Mouse (Mus musculus) embryonic facial prominence, embryonic 12.5 days (tissue): ENCODE data around the gene Cpvl. TPM values are rescaled to one million over a fixed set of nuclear protein-coding genes. Genes with fewer than 3 reads are reported as not detected.

ENCODE experiments used
- ATAC-seq: fragments of 200-750 bp; cut with Nextera tagmentation; 2 replicates; pipeline ENCODE4 v1.8.0; 2017; ENCODE audit not compliant: insufficient number of reproducible peaks, insufficient read depth, low FRiP score, low TSS enrichment
- H3K27ac ChIP-seq: fragments of 300-500 bp; sonication (generic); 2 replicates; pipeline ENCODE4 v1.5.1; 2016; ENCODE audit warnings: mild to moderate bottlenecking
- H3K27me3 ChIP-seq: fragments of 300-500 bp; sonication (generic); 2 replicates; pipeline ENCODE4 v1.6.1; 2016; ENCODE audit warnings: mild to moderate bottlenecking, moderate library complexity
- H3K36me3 ChIP-seq: fragments of 300-500 bp; sonication (generic); 2 replicates; pipeline ENCODE4 v1.6.1; 2016; ENCODE audit warnings: mild to moderate bottlenecking
- H3K4me1 ChIP-seq: fragments of 300-500 bp; sonication (generic); 2 replicates; pipeline ENCODE4 v1.6.1; 2016
- H3K4me2 ChIP-seq: fragments of 300-500 bp; sonication (generic); replicated peaks from 2 replicates; pipeline ENCODE4 v1.6.1; 2016; ENCODE audit warnings: mild to moderate bottlenecking, moderate library complexity
- H3K4me3 ChIP-seq: fragments of 300-500 bp; sonication (generic); 2 replicates; pipeline ENCODE4 v1.5.1; 2016; ENCODE audit warnings: mild to moderate bottlenecking
- H3K9ac ChIP-seq: fragments of 300-500 bp; sonication (generic); 2 replicates; pipeline ENCODE4 v1.6.1; 2016; ENCODE audit warnings: mild to moderate bottlenecking, moderate library complexity
- H3K9me3 ChIP-seq: fragments of 300-500 bp; sonication (generic); 2 replicates; pipeline ENCODE4 v1.6.1; 2016; ENCODE audit warnings: mild to moderate bottlenecking, moderate library complexity
- WGBS: fragments of 180-500 bp; shearing (Covaris S2); methylation state at CpG from one replicate; pipeline ENCODE4 v1.1.7; 2016; 5-methylcytosine and 5-hydroxymethylcytosine counted together
- polyA plus RNA-seq: library from polyadenylated mRNA; unstranded; fragments of >200 nt; fragmentation: Nextera tagmentation; extraction: Ambion mirVana; gene quantifications from 2 replicates; pipeline ENCODE4 v1.2.1, GENCODE M21; 2016

Cpvl gene
- polyA plus RNA-seq, 1 experiment from 2014 or later: not detected

GRCm38 (mm10) chr6:53925192-53925591, 53.3 kb downstream of the Cpvl start:
- 48% methylated on average over 8 of the region's 8 CpGs for WGBS
- ATAC-seq: no peak
- Histone ChIP-seq H3K4me1 (no peaks in the 10 kb centered on the region), H3K9me3 (no peaks in the 10 kb centered on the region), H3K9ac (no peak overlapping the region), H3K4me3 (no peak overlapping the region), H3K4me2 (no peak overlapping the region), H3K27ac (no peak overlapping the region), H3K36me3 (no peaks in the 10 kb centered on the region), H3K27me3 (no peaks in the 10 kb centered on the region)

GRCm38 (mm10) chr6:53920041-53920440, 58.4 kb downstream of the Cpvl start:
- Histone ChIP-seq H3K4me3 (no peak overlapping the region), H3K9me3 (no peaks in the 10 kb centered on the region), H3K27ac (no peak overlapping the region), H3K4me2 (no peak overlapping the region), H3K9ac (no peak overlapping the region), H3K27me3 (no peaks in the 10 kb centered on the region), H3K36me3 (no peaks in the 10 kb centered on the region), H3K4me1 (no peaks in the 10 kb centered on the region)
- WGBS: 76% methylated on average over 7 of the region's 7 CpGs
- ATAC-seq: no peak

GRCm38 (mm10) chr6:53917026-53917558, 61.4 kb downstream of the Cpvl start:
- Histone ChIP-seq H3K27ac (no peak overlapping the region), H3K4me2 (no peak overlapping the region), H3K27me3 (no peaks in the 10 kb centered on the region), H3K9ac (no peak overlapping the region), H3K4me3 (no peak overlapping the region), H3K36me3 (no peaks in the 10 kb centered on the region), H3K4me1 (no peaks in the 10 kb centered on the region), H3K9me3 (no peaks in the 10 kb centered on the region)
- 90% methylated on average over 6 of the region's 6 CpGs for WGBS
- ATAC-seq: no peak

- Histone ChIP-seq H3K9me3 (no peaks in the 10 kb centered on the region), H3K27me3 (no peaks in the 10 kb centered on the region), H3K4me1 (no peaks in the 10 kb centered on the region), H3K27ac (no peak overlapping the region), H3K4me3 (no peak overlapping the region), H3K9ac (no peak overlapping the region), H3K4me2 (no peak overlapping the region), H3K36me3 (no peaks in the 10 kb centered on the region)
- ATAC-seq: no peak
- 90% methylated on average over 3 of the region's 3 CpGs for WGBS
Observed at GRCm38 (mm10) chr6:53915347-53915746, 63.1 kb downstream of the Cpvl start.

- no peak overlapping the region for H3K9ac ChIP-seq
- H3K27me3 ChIP-seq: no peaks in the 10 kb centered on the region
- H3K4me3 ChIP-seq: no peak overlapping the region
- no peak overlapping the region for H3K27ac ChIP-seq
- H3K36me3 ChIP-seq: no peaks in the 10 kb centered on the region
- no peaks in the 10 kb centered on the region for H3K9me3 ChIP-seq
- no peak for ATAC-seq
- no peaks in the 10 kb centered on the region; the same call in 1 of the 2 replicates for H3K4me1 ChIP-seq
- 26% methylated on average over 7 of the region's 7 CpGs for WGBS
- no peak overlapping the region for H3K4me2 ChIP-seq
Observed at GRCm38 (mm10) chr6:53913151-53913550, 65.3 kb downstream of the Cpvl start.

GRCm38 (mm10) chr6:53912112-53912782, 66.2 kb downstream of the Cpvl start:
- no peak for ATAC-seq
- Histone ChIP-seq H3K4me3 (no peak overlapping the region), H3K4me1 (no peaks in the 10 kb centered on the region; the same call in 1 of the 2 replicates), H3K36me3 (no peaks in the 10 kb centered on the region), H3K9me3 (no peaks in the 10 kb centered on the region), H3K27me3 (no peaks in the 10 kb centered on the region), H3K27ac (no peak overlapping the region), H3K4me2 (no peak overlapping the region), H3K9ac (no peak overlapping the region)
- 64% methylated on average over 6 of the region's 6 CpGs for WGBS

- Histone ChIP-seq H3K4me3 (no peak overlapping the region), H3K4me2 (no peak overlapping the region), H3K9me3 (no peaks in the 10 kb centered on the region), H3K27me3 (no peaks in the 10 kb centered on the region), H3K4me1 (peaks cover 12% of the 10 kb centered on the region), H3K9ac (no peak overlapping the region), H3K27ac (no peak overlapping the region), H3K36me3 (no peaks in the 10 kb centered on the region)
- no peak for ATAC-seq
- WGBS: 32% methylated on average over 3 of the region's 3 CpGs
Observed at GRCm38 (mm10) chr6:53909986-53910385, 68.5 kb downstream of the Cpvl start.

- Histone ChIP-seq H3K9me3 (no peaks in the 10 kb centered on the region), H3K27me3 (no peaks in the 10 kb centered on the region), H3K4me2 (no peak overlapping the region), H3K4me1 (peaks cover 18% of the 10 kb centered on the region), H3K9ac (no peak overlapping the region), H3K4me3 (no peak overlapping the region), H3K36me3 (no peaks in the 10 kb centered on the region), H3K27ac (no peak overlapping the region)
- WGBS: 48% methylated on average over 2 of the region's 5 CpGs
- ATAC-seq: no peak
Observed at GRCm38 (mm10) chr6:53909446-53909845, 69.0 kb downstream of the Cpvl start.

- Histone ChIP-seq H3K9ac (no peak overlapping the region), H3K4me3 (no peak overlapping the region), H3K4me2 (no peak overlapping the region), H3K27me3 (no peaks in the 10 kb centered on the region), H3K27ac (peak overlapping the region; percentile 50; the same call in 1 of the 2 replicates), H3K4me1 (peaks cover 21% of the 10 kb centered on the region), H3K9me3 (no peaks in the 10 kb centered on the region), H3K36me3 (no peaks in the 10 kb centered on the region)
- no peak for ATAC-seq
- 42% methylated on average over 4 of the region's 4 CpGs for WGBS
Observed at GRCm38 (mm10) chr6:53906871-53907270, 71.6 kb downstream of the Cpvl start.

- Histone ChIP-seq H3K9ac (no peak overlapping the region), H3K4me3 (no peak overlapping the region), H3K9me3 (no peaks in the 10 kb centered on the region), H3K36me3 (no peaks in the 10 kb centered on the region), H3K4me2 (no peak overlapping the region), H3K27ac (peak overlapping the region; percentile 50; the same call in 1 of the 2 replicates), H3K27me3 (no peaks in the 10 kb centered on the region), H3K4me1 (peaks cover 23% of the 10 kb centered on the region)
- ATAC-seq: no peak
- WGBS: 68% methylated on average over 1 of the region's 1 CpGs
Observed at GRCm38 (mm10) chr6:53906051-53906462, 72.4 kb downstream of the Cpvl start.

- ATAC-seq: no peak
- no peaks in the 10 kb centered on the region for H3K9me3 ChIP-seq
- peak overlapping the region; percentile 43 for H3K27ac ChIP-seq
- H3K4me1 ChIP-seq: peaks cover 27% of the 10 kb centered on the region
- H3K27me3 ChIP-seq: no peaks in the 10 kb centered on the region
- WGBS: 71% methylated on average over 4 of the region's 4 CpGs
- no peak overlapping the region for H3K4me2 ChIP-seq
- H3K9ac ChIP-seq: no peak overlapping the region
- no peak overlapping the region for H3K4me3 ChIP-seq
- H3K36me3 ChIP-seq: no peaks in the 10 kb centered on the region
Observed at GRCm38 (mm10) chr6:53905576-53905975, 72.9 kb downstream of the Cpvl start.

GRCm38 (mm10) chr6:53904703-53905395, 73.6 kb downstream of the Cpvl start:
- WGBS: 85% methylated on average over 4 of the region's 4 CpGs
- no peaks in the 10 kb centered on the region for H3K9me3 ChIP-seq
- no peak overlapping the region for H3K9ac ChIP-seq
- no peaks in the 10 kb centered on the region for H3K36me3 ChIP-seq
- H3K4me3 ChIP-seq: no peak overlapping the region
- no peaks in the 10 kb centered on the region for H3K27me3 ChIP-seq
- no peak for ATAC-seq
- H3K27ac ChIP-seq: peak overlapping the region; percentile 43
- H3K4me1 ChIP-seq: peaks cover 27% of the 10 kb centered on the region
- no peak overlapping the region for H3K4me2 ChIP-seq
